Comparison of ENCODE assay signal across 10 mouse cellular contexts in genomic region chr5:143236036-143236435, GRCm38 (mm10). TPM values are rescaled to one million over a fixed set of nuclear protein-coding genes. Genes with fewer than 3 reads are reported as not detected.
A peak's percentile ranks its signal among the peaks of the same experiment; 100 is the strongest.
DNase-seq lines count a peak whose midpoint lies in the region; ATAC-seq lines count a peak whose summit lies in the region.
"Had no signal": no experiment of that assay in that cellular context is flagged by ENCODE, and none has a peak within 500 bp of the region (broad histone marks: within the 10 kb centered on the region; RNA-seq: fewer than 3 reads in every experiment).

No protein-coding gene starts in this region.

- H3K4me1 ChIP-seq in heart, embryonic 15.5 days (replicated peaks): peaks cover 15% of the 10 kb centered on the region
- peaks cover 16% of the 10 kb centered on the region for H3K4me1 ChIP-seq in hindbrain, embryonic 12.5 days
- peaks cover 29% of the 10 kb centered on the region for H3K4me1 ChIP-seq in midbrain, embryonic 10.5 days

- 40% methylated on average over 9 of the region's 9 CpGs for WGBS in heart, embryonic 15.5 days
- WGBS in hindbrain, embryonic 12.5 days: 54% methylated on average over 9 of the region's 9 CpGs
- WGBS in midbrain, embryonic 10.5 days: 65% methylated on average over 9 of the region's 9 CpGs

- ATAC-seq in heart, embryonic 15.5 days (replicated peaks; ENCODE audit: insufficient number of reproducible peaks, insufficient read depth, low FRiP score, low read depth): no peak
- ATAC-seq in hindbrain, embryonic 12.5 days (ENCODE audit: low FRiP score): no peak

- H3K9ac ChIP-seq in heart, embryonic 15.5 days: peak overlapping the region; percentile 94
- peak overlapping the region; percentile 96 for H3K9ac ChIP-seq in hindbrain, embryonic 12.5 days

- 0 out of 2 replicates have a peak overlapping the region, but pooled peaks have one; percentile 98 for H3K27ac ChIP-seq in heart, embryonic 15.5 days
- no peak overlapping the region for H3K27ac ChIP-seq in hindbrain, embryonic 12.5 days
- H3K27ac ChIP-seq in midbrain, embryonic 10.5 days (replicated peaks): peak overlapping the region; percentile 97; the same call in 1 of the 2 replicates

- H3K27me3 ChIP-seq in heart, embryonic 15.5 days: no peaks in the 10 kb centered on the region
- H3K27me3 ChIP-seq in hindbrain, embryonic 12.5 days: 0 out of 2 replicates have a peak, but pooled peaks cover 3% of the 10 kb centered on the region
- no peaks in the 10 kb centered on the region for H3K27me3 ChIP-seq in midbrain, embryonic 10.5 days (ENCODE audit: low read depth, poor library complexity, severe bottlenecking)

- peak overlapping the region; percentile 74 for H3K4me2 ChIP-seq in heart, embryonic 15.5 days
- H3K4me2 ChIP-seq in hindbrain, embryonic 12.5 days (replicated peaks): peak overlapping the region; percentile 86

- H3K4me3 ChIP-seq in heart, embryonic 15.5 days: peak overlapping the region; percentile 89
- peak overlapping the region; percentile 89 for H3K4me3 ChIP-seq in hindbrain, embryonic 12.5 days
- H3K4me3 ChIP-seq in midbrain, embryonic 10.5 days: peak overlapping the region; percentile 88

- H3K9me3 ChIP-seq in heart, embryonic 15.5 days (replicated peaks): no peaks in the 10 kb centered on the region
- no peaks in the 10 kb centered on the region for H3K9me3 ChIP-seq in hindbrain, embryonic 12.5 days (replicated peaks)
- H3K9me3 ChIP-seq in midbrain, embryonic 10.5 days (replicated peaks): no peaks in the 10 kb centered on the region

- peaks cover 15% of the 10 kb centered on the region for H3K36me3 ChIP-seq in heart, embryonic 15.5 days
- H3K36me3 ChIP-seq in hindbrain, embryonic 12.5 days: peaks cover 33% of the 10 kb centered on the region
- peaks cover 41% of the 10 kb centered on the region for H3K36me3 ChIP-seq in midbrain, embryonic 10.5 days

- intact Hi-C loops in heart, postnatal 36 days (cut with DNase I): loop anchor here (5.0 kb wide), 1 partner anchor 66 kb away; no protein-coding TSS in a partner anchor

- no peak for DNase-seq in heart, postnatal 36 days
- peak; percentile 34 for DNase-seq in MN1 (ENCODE audit: low spot score)
- no peak for DNase-seq in midbrain, embryonic 10.5 days (ENCODE audit: low spot score)
- DNase-seq in frontal cortex, postnatal 25 days (ENCODE audit: low spot score in 2 of 2): no peak
- no peak for DNase-seq in adrenal gland, adult 8-10 months
- no peak for DNase-seq in layer of hippocampus, adult 9-11 months
- DNase-seq: left cerebral cortex, postnatal 4 days; thymus, postnatal 4 days had no signal

RNA-seq across cellular contexts. Expression of gene Zfp12, which starts 1.1 kb away (rescaled TPM):
- 6.1 and 8.8 TPM in 2 replicates for polyA plus RNA-seq in heart, embryonic 15.5 days (2015; fragmentation: Nextera tagmentation; extraction: Ambion mirVana)
- total RNA-seq in heart, postnatal 36 days (2021): 1 to 10 TPM; 8.5 to 8.6 TPM
- 25.7 and 28.3 TPM in 2 replicates for polyA plus RNA-seq in hindbrain, embryonic 12.5 days (2016; fragmentation: Nextera tagmentation; extraction: Ambion mirVana)
- polyA plus RNA-seq in midbrain, embryonic 10.5 days (2016; fragmentation: Nextera tagmentation; extraction: Ambion mirVana): 20.8 and 21.3 TPM in 2 replicates
- total RNA-seq in adrenal gland, adult 8-10 months (2022): 10 to 100 TPM; 22.8 to 30.6 (median 25.7) TPM

RNA-seq across cellular contexts. Expression of gene Spdye4a, which starts 9.3 kb away (rescaled TPM):
- polyA plus RNA-seq in heart, embryonic 15.5 days (2015; fragmentation: Nextera tagmentation; extraction: Ambion mirVana): not detected in 2 replicates
- not detected for total RNA-seq in heart, postnatal 36 days (2021)
- polyA plus RNA-seq in hindbrain, embryonic 12.5 days (2016; fragmentation: Nextera tagmentation; extraction: Ambion mirVana): not detected in 2 replicates
- polyA plus RNA-seq in midbrain, embryonic 10.5 days (2016; fragmentation: Nextera tagmentation; extraction: Ambion mirVana): not detected in 2 replicates
- not detected for total RNA-seq in adrenal gland, adult 8-10 months (2022)
- total RNA-seq: left cerebral cortex, postnatal 4 days had no signal

RNA-seq across cellular contexts. Expression of gene Zfp316, which starts 33.8 kb away (rescaled TPM):
- polyA plus RNA-seq in heart, embryonic 15.5 days (2015; fragmentation: Nextera tagmentation; extraction: Ambion mirVana): 2.2 and 2.8 TPM in 2 replicates
- total RNA-seq in heart, postnatal 36 days (2021): 1 to 10 TPM; 5.1 to 6.0 TPM
- 16.9 and 18.6 TPM in 2 replicates for polyA plus RNA-seq in hindbrain, embryonic 12.5 days (2016; fragmentation: Nextera tagmentation; extraction: Ambion mirVana)
- polyA plus RNA-seq in midbrain, embryonic 10.5 days (2016; fragmentation: Nextera tagmentation; extraction: Ambion mirVana): 4.2 and 5.2 TPM in 2 replicates
- total RNA-seq in adrenal gland, adult 8-10 months (2022): 10 to 100 TPM; 11.0 to 13.1 (median 12.0) TPM

RNA-seq across cellular contexts. Expression of gene Spdye4b, which starts 55.2 kb away (rescaled TPM):
- polyA plus RNA-seq in heart, embryonic 15.5 days (2015; fragmentation: Nextera tagmentation; extraction: Ambion mirVana): not detected in 2 replicates
- not detected for total RNA-seq in heart, postnatal 36 days (2021)
- not detected in 2 replicates for polyA plus RNA-seq in hindbrain, embryonic 12.5 days (2016; fragmentation: Nextera tagmentation; extraction: Ambion mirVana)
- polyA plus RNA-seq in midbrain, embryonic 10.5 days (2016; fragmentation: Nextera tagmentation; extraction: Ambion mirVana): not detected in 2 replicates
- total RNA-seq in adrenal gland, adult 8-10 months (2022): not detected

RNA-seq across cellular contexts. Expression of gene Rbak, which starts 55.5 kb away (rescaled TPM):
- polyA plus RNA-seq in heart, embryonic 15.5 days (2015; fragmentation: Nextera tagmentation; extraction: Ambion mirVana): 6.8 and 9.3 TPM in 2 replicates
- total RNA-seq in heart, postnatal 36 days (2021): 1 to 10 TPM; 4.4 to 5.3 TPM
- 15.4 and 17.8 TPM in 2 replicates for polyA plus RNA-seq in hindbrain, embryonic 12.5 days (2016; fragmentation: Nextera tagmentation; extraction: Ambion mirVana)
- 13.4 and 15.6 TPM in 2 replicates for polyA plus RNA-seq in midbrain, embryonic 10.5 days (2016; fragmentation: Nextera tagmentation; extraction: Ambion mirVana)
- 10 to 100 TPM; 10.9 to 22.2 (median 17.2) TPM for total RNA-seq in adrenal gland, adult 8-10 months (2022)
